Mouse (Mus musculus): ENCODE data around the gene Nup62.
A peak's percentile ranks its signal among the peaks of the same experiment; 100 is the strongest.

The Nup62 gene

DNA sequence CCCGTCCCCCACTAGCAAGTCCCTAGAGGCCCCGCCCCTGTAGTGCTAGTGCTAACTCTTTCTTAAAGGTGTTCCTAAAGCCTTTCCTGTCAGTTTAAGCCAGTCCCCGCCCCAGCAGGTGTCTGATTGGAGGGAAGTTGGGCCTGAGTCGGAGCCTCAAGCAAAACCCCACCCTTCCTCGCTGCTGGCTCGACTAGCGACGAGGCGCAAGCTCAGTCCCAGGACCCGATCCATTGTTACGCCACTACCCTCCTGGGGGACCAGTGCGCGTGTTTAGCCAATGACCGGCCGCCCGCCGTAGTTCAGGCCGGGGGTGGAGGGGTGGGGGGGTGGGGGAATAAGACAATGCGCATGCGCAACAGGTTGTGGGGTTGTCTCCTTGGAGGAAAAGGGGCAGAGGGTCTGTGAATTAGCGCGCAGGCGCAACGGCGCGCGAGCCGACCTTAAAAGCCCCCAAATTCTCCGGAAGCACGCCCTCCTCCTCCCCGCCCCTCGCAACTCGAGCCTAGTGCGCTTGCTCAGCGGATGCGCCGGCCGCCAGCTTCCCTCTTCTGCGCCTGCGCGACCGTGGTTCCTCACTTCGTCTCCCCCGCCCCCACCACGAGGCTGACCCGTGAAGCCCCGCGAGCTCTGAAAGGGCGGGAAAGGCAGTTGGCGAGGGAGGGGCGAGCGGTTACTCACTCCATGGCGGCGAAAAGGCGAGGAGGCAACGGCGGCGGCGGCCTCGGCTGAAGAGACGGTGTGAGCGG, at the start of gene Nup62, which contains the start of gene Il4i1:
TSS of gene Nup62 (plus strand) at position 368 of the 749 bp plus-strand sequence.
TSS of gene Il4i1 (plus strand) at position 667 of the 749 bp plus-strand sequence.
- peak; percentile 97 for DNase-seq (ENCODE audit: low spot score)

DNA sequence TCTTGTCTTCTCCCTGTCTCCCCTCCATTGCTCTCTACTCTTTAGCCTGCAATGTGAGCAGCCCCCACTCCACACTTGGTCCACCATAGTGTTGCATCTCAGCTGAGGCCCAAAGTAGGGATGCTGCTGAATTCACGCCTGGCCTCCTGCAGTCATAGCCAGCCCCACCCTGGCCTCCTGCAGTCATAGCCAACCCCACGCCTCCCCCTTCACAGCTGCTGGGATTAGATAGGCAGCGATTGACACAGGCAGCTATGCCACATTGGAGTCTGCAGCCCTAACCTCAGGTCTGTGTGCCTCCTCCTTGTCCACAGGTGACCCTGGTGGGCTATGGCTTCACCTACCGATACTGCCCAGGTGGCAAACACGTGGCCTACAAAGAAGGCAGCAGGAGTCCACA, 47.8 kb upstream of the Nup62 start:
- no peak for DNase-seq (ENCODE audit: low spot score)

DNA sequence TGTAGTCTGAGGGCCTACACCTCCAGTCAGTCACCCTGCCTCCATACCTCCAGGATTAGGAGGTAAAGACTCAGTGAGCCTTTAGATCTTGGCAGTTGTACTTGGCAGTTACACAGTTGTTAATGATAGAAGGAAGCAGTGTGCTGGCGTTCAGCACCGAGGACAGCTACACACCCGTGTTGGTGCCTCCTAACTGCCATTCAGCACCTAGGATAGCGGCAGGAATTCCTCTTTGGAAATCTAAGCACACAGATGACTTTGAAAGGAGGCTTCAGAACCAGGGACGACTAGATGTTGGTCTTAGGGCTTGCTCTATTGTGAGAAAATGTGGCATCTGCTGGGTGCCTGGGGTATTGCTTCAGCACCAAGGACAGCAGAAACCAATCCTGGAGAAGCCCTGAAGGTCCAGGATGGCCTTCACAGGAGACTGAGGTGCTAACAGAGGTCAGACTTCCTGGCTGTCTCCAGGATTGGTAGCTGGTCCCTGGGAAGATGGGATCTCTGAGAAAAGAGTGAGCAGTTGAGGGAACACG, 45.8 kb upstream of the Nup62 start:
- peak; percentile 16 for DNase-seq (ENCODE audit: low spot score)

DNA sequence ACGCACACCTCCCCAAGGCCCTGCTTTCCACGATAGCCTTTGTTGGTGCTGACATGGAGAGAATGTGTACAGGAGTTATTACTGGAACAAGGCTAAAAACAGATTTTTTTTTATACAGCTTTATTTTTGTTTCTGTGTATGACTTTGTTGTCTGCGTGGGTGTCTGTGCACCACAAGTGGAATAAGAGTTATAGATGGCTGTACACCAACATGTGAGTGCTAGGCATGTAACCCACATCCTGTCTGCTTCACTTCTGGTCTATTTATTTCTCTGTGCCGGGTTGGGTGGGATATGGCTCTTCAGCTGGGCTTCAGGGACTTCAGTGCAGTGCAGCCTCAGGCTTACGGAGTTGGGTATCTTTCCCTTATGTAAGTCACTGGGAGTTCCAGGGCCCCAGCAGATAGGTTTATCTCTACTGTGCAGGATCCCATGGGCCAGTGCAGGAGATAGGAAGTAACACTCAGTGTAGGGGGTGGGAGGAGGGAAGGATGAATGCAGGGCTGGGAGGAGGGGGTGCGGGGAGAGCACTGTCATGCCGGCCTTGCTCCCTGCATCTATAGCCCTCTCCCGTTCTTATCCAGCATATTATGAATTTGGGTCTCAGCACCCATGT, 43.2 kb upstream of the Nup62 start:
- no peak for DNase-seq (ENCODE audit: low spot score)

DNA sequence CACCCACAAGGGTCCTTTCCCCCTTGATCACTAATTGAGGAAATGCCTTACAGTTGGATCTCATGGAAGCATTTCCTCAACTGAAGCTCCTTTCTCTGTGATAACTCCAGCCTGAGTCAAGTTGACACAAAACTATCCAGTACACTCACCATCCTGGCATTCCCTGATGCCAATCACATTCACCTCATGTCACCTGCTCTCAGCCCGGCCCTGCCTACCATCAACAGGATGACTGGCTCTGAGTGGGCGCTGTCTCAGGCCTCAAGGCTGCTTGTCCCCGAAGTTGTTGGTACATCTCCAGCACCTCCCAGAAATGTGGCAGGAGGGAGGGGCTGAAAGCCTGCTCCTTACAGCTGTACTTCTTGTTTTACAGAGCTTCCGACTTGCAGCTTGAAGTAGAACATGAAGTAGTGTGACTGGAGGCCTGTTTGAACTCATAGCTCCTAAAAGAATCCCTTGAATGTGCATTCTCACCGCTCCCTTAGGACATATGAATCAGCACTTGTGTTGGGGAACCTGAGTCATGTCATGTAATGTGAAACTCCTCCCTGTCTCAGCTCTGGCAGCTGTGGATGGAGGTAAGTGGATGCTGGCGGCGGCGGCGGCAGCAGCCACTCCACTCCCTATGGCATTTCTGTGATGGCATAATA, 38.9 kb upstream of the Nup62 start:
- DNase-seq (ENCODE audit: low spot score): no peak

DNA sequence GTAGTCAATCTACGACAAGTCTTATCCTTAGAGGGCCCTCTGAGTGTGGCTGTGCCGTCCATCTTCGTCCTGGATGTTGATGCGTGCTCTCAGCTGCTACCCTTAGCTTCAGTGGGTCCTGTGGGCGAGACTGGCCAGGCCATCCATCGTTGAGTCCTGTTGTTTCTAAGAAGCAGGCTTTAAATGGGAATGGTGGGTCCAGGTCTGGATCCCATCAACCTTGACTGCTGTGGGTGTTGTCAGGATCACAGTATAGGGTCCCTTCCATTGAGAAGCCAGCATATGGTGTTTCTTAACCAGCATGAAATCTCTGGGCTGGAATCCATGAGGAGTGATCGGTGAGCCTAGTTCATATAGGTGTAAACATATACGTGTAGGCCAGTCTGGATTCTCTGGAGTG, 35.8 kb upstream of the Nup62 start:
- no peak for DNase-seq (ENCODE audit: low spot score)

GRCm38 (mm10) chr7:44789531-44789930, 26.4 kb upstream of the Nup62 start:
- no peak for DNase-seq (ENCODE audit: low spot score)

DNA sequence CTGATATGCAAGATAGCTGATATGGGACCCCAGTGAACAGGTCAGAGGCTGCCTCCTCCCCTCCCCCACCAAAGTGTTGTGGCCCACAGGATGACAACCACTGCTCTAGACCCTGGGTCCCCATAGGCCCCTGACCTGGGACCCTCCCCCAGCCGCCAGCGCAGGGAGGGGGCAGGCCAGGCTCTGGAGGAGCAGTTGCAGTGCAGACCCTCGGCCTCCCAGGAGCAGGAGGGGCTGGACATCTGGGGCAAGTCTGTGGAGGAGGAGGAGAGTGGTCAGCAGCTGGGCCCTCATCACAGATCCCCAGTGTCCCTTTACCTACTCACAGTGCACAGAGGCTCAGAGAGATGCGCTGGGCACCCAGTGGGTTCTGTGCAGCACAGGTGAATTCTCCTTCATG, 25.8 kb upstream of the Nup62 start:
- DNase-seq (ENCODE audit: low spot score): no peak

DNA sequence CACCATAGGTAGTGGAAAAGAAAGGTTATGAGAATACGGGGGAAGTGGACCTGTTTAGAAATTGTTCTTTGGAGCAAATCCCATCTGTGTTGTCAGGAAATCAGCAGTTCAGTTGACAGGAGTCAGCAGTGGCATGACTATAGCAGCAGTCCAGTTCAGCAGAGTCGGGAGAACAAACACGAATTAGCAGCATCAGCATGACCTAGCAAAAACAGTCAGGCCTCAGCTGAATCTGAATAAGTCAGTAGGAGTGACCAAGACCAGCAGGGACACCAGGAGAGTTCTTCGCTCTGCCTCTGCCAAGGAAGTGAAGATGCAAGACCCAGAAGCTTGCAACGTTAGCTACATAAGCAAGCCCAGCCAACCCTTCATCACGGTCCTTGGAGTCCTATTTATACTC, 23.1 kb upstream of the Nup62 start:
- no peak for DNase-seq (ENCODE audit: low spot score)

DNA sequence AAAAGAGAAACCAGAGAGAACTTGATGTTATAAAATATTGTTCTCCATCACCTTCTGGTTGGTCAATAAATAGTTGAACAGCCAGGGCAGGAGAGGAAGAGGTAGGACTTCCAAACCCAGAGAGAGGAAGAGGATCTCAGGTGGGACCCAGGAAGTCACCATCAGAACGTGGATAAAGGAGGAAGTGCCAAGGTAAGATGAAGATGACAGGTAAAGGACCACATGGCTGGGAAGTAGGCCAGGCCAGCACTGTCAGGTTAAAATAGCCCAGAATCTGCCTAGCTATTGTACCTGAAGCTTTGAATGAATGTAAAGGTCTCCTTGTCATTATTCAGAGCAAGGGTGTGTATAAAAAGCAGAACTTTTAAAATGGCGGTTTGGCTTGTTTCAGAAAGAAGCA, 7.0 kb upstream of the Nup62 start:
- no peak for DNase-seq (ENCODE audit: low spot score)

DNA sequence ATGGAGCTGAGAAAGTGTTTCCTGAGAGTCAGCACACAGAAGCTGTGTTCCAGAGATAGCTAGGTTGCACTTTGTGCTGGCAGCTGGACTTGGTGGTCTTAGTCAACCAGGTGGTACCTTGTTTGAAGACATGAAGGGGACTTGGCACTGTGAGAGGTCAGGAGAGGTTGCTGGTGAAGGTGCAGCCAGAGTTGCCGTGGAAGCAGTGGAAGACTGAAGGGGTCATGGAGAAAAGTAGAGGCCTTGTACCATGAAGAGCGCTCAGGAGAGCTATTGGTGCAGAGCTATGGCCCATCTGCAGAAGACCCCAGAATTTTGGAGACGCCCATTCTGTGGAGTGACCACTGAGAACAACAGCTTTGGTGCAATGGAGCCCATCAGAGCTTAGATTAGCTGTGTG, 6.4 kb upstream of the Nup62 start:
- DNase-seq (ENCODE audit: low spot score): no peak

DNA sequence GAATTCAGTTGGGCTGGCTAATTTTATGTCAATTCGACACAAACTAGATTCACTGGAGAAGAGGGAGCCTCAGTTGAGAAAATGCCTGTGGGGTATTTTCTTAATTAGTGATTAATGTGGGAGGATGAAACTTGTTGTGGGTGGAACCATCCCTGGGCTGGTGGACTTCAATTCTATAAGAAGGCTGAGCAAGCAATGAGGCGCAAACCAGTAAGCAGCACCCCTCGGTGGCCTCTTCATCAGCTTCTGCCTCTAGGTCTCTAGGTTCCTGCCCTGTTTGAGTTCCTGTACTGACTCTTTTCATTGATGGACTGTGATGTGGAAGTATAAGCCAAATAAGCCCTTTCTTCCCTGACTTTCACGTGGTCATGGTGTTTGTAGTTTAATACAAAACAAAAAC, 5.5 kb upstream of the Nup62 start:
- no peak for DNase-seq (ENCODE audit: low spot score)

DNA sequence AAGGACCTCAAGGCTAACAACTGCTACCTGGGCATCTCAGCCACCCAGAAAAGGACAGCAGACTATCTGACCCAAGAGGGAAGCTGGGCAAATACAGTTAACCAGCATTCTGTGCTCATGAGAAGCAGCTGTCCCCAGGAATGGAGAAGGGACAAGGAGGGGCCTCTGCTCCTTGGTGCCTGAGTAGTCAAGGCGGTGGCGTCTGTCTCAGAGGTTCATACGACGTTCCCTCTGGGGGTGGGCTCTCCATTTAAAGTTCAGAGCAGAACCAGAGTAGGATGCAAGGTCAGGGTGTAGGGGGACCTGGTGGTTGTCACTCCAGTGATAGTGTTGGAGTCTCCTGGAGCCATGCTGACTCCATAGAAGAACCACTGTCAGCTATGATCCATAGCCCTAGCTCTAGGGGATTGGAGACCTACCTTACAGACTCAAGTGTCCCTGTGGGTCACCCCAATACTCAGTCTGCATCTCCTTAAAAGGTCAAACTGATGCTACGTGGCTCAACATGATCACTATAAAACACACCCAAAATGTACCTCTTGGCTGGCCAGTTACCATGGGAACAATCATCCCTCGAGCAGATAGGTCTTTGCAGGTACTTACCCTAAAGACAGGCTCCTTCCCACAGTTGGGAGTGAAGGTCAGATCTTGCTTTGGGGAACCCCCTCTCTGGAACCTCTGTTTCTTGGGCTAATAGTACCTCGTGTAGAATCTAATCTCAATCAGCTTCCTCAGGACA, 4.9 kb upstream of the Nup62 start:
- DNase-seq (ENCODE audit: low spot score): no peak

DNA sequence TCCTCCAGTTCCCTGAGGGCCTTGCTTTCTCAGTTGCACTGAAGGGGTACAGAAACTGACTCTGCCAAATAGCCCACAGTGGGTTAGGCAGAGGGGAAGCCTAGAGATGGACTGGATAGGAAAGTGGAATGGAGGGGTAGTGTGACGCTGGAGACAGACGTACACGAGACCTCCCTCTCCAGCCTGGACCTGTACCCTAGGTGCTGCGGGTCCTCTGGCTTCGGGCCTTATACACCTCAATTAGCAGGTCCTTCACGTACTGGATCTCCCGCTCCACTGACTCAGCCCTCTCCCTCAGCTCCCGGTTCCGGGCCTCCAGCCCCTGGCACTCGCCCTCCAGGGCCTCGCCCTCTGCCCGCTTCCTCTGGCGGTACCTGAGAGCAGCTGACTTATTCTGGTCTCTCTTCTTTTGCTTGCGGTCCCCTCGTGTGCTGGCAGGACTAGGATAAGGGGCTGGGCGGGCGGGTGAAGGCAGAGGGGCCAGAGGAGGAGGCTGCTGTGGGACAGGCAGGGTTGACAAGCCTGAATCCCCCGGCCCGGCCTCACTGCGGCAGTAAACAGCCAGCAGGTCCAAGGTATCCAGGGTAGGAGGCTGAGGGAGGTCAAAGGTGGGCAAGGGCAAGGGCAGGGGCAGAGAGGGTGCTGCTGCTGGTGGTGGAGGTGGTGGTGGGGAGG, 3.1 kb upstream of the Nup62 start:
- DNase-seq (ENCODE audit: low spot score): peak; percentile 0

- DNase-seq (ENCODE audit: low spot score): peak; percentile 0
Measured at GRCm38 (mm10) chr7:44813985-44814384, 1.9 kb upstream of the Nup62 start.

DNA sequence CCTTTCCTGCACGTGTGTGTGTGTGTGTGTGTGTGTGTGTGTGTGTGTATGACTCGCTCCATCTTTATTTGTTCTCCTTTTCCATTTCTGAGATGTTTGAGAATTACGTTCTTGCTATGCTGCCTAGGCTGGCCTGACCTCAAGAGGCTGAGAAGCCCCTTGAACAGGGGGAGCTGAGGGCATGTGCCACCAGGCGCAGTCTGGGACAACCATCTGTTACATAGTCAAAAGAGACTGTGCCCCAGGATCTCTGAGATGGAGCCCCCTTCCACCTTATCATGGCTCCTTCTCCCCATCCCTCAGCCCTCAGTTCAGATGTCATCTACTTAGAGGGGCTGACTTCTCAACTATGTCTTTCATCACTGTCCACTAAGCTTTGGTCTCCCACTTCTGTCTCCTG, 1.5 kb upstream of the Nup62 start:
- DNase-seq (ENCODE audit: low spot score): no peak

GRCm38 (mm10) chr7:44814952-44815553, 835 bp upstream of the Nup62 start:
- no peak for DNase-seq (ENCODE audit: low spot score)

- DNase-seq (ENCODE audit: low spot score): no peak
Measured at GRCm38 (mm10) chr7:44816470-44817021, 658 bp downstream of the Nup62 start, which contains the start of gene Atf5. Gene Atf5, minus strand, starts transcription at chr7:44816658.

- DNase-seq (ENCODE audit: low spot score): no peak
Measured at GRCm38 (mm10) chr7:44817441-44817840, 1.6 kb downstream of the Nup62 start.

DNA sequence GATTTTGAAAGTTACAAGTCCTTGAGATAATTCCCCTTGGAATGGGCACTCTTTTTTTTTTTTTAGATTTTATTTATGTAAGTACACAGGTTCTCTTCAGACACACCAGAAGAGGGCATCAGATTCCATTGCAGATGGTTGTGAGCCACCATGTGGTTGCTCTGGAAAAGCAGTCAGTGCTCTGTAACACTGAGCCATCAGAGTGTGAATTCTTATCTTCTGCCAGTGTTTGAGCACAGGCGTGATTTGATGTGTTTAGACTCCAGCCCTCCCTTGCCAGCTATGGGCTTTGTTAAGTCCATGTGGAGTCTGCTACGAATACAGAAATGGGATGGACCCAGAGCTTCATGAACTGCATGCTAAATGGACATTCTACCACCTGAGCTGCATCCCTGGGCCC, 2.3 kb downstream of the Nup62 start:
- peak; percentile 1 for DNase-seq (ENCODE audit: low spot score)

- DNase-seq (ENCODE audit: low spot score): peak; percentile 4
Measured at GRCm38 (mm10) chr7:44818751-44819235, 2.9 kb downstream of the Nup62 start.

All from ovary, adult 18-20 months (tissue).